Mouse (Mus musculus): ENCODE results near the gene Ugt1a6a.
"Not testable (repeated sequence)": the region's sequence is repeated elsewhere in the genome, so short reads cannot be mapped to it uniquely, and the experiment has no call there.

The Ugt1a6a gene

DNA sequence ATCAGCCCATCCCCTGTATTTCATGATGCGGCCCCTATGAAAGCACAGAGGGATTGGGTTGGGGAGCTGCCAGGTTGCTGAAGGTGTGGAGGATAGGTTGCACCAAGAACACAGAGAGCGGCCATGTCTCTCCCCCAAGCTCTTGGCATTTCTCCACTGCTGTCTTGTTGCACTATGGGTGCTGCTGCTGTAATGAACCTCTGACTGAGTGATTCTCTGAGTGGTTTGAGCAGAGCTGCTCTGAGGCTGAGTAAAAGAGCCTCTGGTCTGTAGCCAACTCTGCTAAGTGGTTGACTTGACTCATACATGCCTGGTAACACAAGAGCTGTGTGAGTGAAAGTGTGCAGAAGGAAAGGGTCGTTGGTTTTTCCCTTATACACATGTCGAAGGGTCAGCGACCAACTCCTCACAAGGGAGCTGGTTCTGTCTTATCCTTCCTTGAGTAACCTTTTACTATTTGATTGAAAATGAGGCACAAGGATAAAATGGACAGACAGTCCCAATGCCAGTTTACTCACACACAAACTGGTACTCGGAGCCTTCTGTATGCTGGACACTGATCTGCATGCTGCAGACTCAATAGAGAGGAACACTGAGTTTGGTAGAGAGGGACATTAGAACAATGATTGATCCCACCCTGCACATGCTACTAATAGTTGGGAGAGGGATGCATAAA lies 758 bp downstream of the Ugt1a6a start:
- not testable (repeated sequence) for DNase-seq

DNA sequence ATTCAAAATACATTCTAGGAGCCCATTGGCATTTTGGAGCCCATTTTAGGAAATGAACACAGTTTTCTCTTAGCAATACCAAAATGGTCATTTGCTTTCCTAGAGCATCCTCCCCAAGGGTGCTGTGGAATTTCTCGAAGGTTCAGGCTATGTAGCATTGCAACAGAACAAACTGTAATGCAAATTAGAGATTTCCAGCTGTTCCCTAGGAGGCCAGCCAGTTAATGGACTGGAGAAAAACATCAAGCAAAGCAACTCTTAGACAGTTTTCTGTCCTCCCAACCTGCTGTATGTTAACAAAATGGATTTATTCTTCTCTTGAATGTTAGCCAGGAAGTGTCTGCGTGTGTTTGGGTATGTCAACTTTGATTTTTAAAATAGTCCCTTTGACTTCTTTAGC lies 2.0 kb downstream of the Ugt1a6a start:
- DNase-seq, result no peak

DNA sequence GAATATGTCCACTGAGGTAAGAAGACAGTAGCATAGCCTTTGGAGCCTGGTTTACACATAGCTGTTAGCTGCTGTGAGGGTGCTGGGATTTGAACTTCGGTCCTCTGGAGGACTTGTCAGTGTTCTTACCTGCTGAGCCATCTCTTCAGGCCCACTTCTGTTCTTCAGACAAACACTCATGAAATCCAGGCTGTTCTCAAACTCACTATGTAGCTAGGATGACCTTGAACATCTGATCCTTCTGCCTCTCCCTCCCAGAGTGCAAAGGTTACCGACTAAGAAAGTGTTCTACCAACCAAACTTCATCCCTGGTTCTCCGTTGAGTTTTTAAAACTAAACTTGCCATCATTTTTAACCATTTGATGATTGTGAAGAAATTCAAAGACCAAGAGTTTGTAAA lies 2.7 kb downstream of the Ugt1a6a start:
- no peak for DNase-seq

DNA sequence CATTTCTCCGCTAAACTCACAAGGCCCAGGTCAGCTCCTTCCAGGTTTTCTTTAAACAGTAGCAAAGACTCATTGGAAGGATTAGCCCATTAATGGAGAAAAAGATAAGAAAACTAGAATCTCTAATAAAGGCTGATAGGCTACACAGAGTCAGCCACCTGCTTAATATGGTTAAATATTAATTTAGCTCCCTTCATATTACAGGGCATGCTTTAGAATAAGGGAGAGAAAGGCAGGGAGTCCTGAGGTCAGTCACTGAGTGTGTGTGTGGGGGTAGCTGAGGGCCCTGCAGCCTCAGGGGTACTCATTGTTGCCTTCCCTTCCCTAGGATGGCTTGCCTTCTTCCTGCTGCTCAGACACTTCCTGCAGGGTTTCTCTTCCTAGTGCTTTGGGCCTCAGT lies 3.5 kb downstream of the Ugt1a6a start:
- no peak for DNase-seq

DNA sequence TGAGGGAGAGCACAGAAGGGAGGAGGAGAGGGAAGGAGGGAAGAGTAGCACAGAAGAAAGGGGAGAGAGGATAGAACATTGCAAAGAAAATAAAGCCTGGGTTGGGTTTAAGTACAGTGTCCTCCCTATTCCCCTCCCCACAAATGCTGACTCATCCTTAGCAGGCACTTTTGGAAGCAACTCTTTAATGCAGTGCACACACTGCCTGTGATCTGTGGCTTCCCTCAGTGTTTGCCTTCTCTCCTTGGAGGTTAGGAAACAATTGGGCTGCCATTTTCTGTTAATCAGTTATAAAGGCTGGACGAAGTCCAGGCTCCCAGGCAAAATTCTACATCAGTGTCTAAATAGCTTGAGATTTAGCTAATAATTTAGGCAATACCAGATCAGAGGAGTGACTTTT lies 5.9 kb downstream of the Ugt1a6a start:
- not testable (repeated sequence) for DNase-seq

DNA sequence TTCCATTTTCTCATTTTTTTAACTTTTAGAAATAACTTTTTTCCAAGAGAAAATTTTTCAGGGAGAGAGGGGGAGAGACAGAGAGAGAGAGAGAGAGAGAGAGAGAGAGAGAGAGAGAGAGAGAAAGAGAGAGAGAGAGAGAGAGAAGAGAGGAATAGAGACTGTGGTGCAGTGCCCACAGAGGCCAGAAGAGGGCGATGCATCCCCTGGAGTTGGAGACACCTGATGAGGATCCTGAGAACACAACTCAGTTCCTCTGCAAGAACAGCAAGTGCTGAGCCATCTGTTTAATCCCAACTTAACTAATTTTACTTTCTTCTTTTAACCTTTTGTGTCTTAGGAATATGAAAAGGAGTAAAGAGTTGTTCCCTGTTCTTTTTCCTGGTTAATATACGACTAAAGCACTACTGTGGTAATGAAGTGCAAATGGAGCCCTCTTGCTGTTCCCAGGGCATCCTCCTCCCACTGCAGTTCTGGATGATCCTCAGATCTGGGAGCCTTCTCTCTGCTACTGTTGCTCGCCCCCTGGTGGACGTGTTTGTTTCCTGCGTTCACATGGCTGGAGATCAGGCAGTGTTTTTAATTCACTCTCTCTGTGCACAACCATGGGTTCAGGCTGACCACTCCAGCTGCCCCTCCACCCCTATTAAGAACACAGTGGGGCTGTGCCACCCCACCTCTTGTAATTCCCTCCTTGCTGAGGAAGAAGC lies 9.5 kb downstream of the Ugt1a6a start:
- DNase-seq, result peak; percentile 62 to 64

DNA sequence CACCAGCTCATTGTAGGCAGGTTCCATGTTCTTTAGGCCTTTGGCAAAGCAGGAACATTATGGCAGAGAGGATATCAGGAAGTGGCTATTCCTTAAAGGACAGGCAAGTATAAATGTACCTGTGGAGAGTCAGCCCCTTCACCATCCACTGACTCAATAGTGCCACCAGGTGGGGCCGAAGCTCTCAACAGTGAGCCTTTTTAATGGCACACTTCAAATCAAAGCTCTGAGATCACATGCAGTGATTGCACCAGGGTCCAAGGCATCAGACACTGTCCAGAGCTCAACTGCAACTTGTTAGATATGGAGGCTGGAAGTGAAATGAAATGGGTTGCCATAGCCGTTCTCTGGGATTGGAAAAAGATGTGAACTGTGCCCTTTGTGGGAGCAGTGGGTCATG lies 10.7 kb downstream of the Ugt1a6a start:
- peak in 1 of 2 experiments; percentile 3 for DNase-seq

DNA sequence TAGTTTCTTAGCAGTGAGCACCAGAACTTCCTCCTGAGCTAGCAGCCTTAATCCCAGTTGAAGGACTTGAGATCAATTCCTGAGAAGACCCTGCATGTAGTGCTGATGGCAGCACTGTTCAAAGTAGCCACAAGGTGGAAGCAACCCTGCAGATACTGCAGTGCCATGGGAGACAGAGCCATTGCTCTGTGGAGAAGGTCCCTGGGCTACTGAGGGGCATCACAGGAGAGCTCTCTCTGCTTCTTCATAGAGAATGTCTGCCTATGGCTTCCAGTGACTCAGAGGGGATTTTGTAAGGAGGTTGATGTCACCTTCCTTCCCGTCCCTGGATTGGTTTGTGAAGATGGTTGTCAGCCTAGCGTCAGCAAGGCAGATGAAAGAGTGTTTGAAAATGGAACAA lies 15.5 kb downstream of the Ugt1a6a start:
- not testable (repeated sequence) for DNase-seq

DNA sequence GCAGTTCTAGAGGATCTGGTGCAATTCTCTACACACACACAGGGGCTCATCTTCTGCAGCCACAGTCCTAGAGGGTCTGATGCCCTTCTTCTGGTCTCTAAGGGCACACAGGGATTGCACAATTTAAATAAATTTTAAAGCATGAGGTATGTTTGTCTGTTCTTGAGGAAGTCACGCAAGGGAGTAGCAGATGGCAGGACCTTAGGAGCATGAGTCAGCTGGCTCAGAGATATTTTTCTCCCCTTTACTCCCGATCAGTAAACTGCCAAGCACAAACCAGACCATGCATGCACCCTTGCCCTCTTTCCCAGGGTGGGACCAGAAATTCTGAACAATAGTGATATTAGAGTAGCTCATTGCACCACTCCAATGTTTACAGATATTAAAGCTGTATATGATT lies 23.8 kb downstream of the Ugt1a6a start:
- DNase-seq, result no peak

DNA sequence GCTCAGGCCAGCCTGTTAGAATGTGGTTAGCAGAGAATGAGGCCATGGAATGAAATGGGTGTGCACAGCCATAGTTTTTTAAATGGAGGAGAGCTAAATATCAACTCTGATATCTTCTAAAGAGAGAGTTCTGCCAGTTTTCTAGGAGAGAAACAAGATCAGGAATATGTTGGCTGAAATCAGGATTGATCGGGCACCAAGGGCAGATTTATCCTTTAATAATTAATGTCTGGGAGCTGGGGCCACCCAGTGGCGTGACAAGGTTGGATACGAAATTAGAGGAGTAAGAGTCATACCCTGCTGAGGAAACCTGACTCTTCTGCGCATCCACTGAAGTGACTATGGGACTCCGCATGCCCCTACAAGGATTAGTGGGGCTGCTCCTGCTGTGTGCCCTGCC lies 31.1 kb downstream of the Ugt1a6a start, which contains the start of gene Ugt1a5:
TSS of gene Ugt1a5 (plus strand) at position 302 of the 400 bp plus-strand sequence.
- no peak for DNase-seq

DNA sequence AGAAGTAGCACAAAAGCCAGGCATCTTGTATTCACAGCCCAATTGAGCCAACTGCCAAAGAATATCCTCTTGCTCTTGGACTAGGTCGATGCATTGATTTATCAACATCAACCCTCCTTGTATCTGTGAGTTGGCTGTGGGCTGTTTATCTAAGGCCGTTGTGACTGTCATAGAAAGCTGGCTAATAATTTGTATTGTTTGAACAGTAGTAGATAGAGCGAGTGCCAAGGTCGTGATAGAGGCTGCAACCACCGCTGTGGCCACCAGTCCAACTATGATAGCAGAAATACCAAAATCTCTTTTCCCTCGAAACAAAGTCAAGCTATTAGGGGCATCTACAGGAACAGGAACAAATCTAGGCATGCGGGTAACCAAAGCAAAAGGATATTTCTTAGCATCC lies 37.6 kb downstream of the Ugt1a6a start:
- DNase-seq, result not testable (repeated sequence)

DNA sequence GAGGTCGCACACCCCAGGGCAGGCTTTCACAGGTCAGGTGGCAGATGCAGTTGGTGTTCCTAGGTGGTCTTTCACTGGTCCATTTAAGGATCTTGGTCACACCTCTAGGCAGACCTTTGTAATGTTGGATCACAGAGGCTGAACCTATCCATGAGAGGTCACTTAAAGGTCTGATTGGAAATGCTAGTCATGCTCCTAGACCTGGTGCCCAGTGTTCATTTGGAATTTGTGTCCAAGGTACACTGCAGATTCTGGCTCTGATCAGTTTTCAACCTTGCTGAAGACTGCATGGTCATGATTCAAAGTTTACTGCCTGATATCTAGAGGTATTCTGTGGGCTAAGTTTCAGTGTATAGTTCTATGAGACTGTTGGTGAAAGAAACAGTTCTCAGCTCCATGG lies 45.0 kb downstream of the Ugt1a6a start:
- no peak for DNase-seq

DNA sequence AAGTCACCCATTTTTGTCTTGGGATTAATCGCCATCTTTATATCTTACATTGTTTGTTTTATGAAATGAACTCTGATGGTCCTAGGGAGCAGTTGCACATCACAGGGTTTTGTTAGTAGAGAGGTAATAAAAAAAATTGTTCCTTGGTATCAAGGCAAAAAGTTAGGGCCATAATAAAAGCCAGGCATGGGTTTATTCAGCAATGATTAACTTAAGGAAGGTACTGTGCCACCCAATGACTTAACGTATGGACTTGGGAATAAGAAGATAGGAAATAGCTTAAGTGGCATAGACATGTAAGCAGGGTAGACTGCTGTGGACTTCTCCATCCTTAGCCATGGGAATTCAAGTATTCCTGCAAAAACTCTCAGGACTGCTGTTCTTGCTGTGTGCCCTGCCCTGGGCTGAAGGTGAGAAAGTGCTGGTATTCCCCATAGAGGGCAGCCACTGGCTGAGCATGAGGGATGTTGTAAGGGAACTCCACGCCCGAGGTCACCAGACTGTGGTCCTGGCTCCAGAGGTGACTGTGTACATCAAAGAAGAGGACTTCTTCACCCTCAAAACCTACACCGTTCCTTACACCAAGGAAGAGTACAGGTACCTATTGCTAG lies 51.8 kb downstream of the Ugt1a6a start:
- DNase-seq, result no peak

DNA sequence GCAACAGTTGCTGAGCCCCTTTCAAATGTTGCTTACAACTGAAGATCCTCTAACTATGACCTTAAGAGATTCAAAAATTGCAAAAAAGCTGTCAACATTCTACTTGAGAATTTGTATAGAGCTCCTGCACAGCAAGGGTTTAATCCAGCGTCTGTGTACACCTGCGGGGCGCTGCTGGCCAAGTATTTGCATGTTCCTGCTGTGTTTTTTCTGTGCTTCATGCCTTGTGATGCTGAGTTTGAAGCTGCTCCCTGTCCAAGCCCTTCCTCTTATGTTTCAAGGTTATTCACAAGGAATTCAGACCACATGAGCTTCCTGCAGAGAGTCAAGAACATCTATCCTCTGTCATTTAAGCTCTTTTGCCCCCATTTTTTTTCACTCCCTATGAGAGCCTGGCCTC lies 57.5 kb downstream of the Ugt1a6a start:
- no peak for DNase-seq

DNA sequence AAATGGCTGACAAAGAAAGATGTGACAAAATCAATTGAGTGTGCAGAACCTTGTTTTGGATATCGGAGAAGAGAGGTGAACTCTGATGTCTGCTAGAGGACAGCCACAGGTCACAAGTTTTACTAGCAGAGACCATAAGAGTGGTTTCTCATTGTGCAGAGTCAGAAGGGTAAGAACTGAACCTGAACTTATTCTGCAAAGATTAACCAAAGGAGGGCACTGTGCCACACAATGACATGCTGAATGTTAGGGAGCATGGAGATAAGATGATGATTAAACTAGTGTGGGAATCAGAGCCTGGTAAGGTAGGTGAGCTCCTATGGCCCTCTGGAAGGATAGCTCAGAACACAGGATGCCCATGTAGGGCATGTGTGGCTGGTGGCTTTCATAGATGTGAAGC lies 61.1 kb downstream of the Ugt1a6a start:
- DNase-seq, result no peak

DNA sequence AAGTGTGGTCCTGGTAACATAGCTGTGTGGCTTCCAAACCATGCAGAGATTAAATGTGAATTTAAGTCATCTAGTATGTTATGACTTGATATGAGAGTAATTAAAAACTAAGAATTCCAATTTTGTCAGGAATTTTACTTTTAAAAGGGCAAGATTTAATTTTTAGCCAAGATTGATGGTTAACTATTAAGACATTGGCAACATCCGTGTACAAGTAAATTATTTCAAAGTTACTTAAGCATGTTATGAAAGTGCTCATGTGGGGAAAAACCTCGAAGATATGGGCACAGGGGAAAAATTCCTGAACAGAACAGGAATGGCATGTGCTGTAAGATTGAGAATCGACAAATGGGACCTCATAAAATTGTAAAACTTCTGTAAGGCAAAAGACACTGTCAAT lies 62.8 kb downstream of the Ugt1a6a start:
- no peak for DNase-seq

DNA sequence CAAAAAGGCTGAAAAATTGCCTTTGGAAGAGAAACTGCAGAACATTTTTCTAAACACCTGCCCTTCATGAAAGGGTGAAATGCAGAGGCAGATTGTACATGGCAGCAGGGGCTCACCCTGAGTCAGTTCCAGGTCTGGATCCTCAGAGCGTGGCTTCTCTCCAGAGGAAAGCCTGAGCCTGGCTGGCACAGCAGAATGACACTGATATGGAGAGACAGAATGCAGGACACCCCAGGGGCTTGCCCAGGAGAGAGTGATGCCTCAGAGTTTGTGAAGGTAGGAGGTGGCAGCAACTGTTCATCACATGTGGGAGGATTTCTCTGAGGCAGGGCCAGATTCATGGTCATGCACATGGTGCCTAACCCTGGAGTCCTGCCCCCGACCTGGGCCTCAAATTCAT lies 65.4 kb downstream of the Ugt1a6a start:
- DNase-seq, result no peak

DNA sequence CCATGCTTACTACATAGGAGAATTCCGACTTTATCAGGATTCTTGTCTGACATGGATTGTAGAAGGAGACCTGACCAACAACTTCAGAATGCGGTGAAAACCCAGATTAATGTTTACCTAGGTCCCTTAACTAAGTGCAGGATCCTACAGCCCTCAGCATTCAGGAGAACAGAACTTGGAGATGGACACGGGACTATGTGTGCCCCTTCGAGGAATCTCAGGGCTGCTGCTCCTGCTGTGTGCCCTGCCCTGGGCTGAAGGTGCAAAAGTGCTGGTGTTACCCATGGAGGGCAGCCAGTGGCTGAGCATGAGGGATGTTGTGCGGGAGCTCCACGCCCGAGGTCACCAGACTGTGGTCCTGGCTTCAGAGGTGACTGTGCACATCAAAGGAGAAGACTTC lies 65.8 kb downstream of the Ugt1a6a start, which contains the start of gene Ugt1a2:
TSS of gene Ugt1a2 (plus strand) at position 146 of the 400 bp plus-strand sequence.
- DNase-seq, result no peak

DNA sequence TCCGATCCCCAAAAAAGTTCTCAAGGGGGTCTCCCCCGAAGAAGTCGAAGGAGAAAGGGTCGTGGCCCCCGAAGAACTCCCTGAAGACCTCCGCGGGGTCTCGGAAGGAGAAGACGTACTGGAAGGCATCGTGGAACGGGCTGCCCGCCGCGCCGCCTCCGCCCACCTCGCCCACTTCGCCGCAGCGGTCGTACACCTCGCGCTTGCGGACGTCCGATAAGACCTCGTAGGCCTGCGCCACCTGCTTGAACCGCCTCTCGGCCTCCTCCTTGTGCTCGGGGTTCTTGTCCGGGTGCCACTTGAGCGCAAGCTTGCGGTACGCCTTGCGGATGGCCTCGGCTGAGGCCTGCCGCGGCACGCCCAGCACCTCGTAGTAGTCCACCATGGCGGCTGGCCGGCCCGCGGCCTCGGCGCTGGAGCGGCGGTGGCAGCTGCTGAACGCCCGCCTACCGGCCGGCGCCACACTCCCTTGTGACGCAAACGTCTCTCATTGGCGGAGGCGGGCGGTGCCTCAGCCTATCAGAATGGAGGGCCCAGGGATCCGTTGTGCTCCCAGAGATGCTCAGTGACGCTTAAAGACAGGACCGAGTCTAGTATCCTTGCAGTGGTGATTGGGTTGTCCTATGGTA lies 70.8 kb downstream of the Ugt1a6a start, which contains the start of gene Dnajb3:
TSS of gene Dnajb3 (minus strand) at position 489 of the 629 bp plus-strand sequence.
- DNase-seq, result peak; percentile 64 to 66

DNA sequence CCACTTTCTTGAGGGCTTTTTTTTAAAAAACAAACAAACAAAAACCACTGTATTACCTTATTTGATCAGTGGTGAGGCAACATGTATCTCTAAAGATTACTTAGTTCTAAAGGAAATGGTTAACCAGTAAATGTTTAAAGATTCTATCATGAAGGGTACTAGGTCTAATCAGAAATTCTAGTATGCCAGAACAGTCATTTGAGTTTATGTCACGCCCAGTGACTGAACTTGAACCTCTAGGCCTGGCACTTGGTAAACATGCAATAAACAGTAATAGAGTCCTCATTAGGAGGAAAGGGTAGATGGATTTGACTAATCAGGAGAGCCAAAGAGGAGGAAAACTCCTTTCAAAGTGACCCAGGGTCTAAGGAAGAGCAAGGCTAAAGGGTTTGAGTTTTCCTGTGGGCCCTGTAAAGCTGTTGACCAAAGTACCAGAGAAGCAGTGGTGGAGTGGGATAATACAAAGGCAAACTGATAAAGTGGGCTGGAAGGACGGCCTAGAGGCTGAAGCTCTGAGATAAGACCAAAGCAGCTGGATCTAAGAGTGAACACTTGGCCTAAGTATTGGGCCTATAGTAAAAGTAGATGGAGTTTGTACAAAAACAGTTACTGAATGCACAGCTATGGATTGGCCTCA lies 72.4 kb downstream of the Ugt1a6a start:
- no peak for DNase-seq

DNA sequence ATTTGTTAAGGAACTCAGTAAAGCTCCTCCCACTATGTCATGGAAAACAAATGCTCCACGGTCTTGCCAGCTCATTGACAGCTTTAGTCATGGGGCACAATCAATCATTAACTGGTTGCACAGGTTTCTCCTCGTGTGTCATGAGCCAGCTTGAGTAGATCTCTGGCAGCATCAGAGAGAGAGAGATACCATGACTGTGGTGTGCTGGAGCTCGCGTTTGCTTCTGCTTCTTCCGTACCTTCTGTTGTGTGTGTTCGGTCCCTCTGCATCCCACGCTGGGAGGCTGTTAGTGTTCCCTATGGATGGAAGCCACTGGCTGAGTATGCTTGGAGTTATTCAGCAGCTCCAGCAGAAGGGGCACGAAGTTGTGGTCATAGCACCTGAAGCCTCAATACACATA lies 77.2 kb downstream of the Ugt1a6a start, which contains the start of gene Ugt1a1:
TSS of gene Ugt1a1 (plus strand) at position 148 of the 400 bp plus-strand sequence.
- DNase-seq, result no peak

DNA sequence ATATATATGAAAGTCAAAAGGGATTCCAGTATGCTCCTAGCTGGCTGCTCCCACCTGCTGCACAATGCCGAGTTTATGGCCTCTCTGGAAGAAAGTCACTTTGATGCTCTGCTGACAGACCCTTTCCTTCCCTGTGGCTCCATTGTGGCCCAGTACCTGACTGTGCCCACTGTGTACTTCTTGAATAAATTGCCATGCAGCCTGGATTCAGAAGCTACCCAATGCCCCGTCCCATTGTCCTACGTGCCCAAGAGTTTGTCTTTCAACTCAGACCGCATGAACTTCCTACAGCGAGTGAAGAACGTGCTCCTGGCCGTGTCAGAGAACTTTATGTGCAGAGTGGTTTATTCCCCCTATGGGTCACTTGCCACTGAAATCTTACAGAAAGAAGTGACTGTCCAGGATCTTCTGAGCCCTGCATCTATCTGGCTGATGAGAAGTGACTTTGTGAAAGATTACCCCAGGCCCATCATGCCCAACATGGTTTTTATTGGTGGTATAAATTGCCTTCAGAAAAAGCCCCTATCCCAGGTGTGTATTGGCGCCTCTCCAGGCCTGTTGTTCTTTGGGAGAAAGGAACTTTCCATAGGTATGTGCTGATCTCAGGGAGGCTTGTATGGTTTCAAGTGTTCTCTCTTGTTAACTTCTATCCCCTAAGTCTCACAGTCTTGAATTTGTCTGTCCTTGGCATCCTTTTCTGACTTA lies 77.9 kb downstream of the Ugt1a6a start:
- DNase-seq, result no peak

All from B cell, adult 2 months (primary cell).